Mouse (Mus musculus) forebrain, embryonic 11.5 days (tissue): ENCODE measurements at regions not wholly inside any gene's neighbourhood (a gene's known extent, or its start where the extent isn't known, plus 50 kb on each side); places are given as distances from the start of the nearest gene placed in this dataset.

Experiments used
- ATAC-seq: fragments of 200-750 bp; cut with Nextera tagmentation; replicated peaks from 2 replicates; pipeline ENCODE4 v1.8.0; 2017; ENCODE audit warnings: moderate TSS enrichment; ENCODE audit not compliant: low FRiP score
- DNase-seq: peaks from one replicate; pipeline ENCODE4 v3.0.0-alpha.2; 2017; ENCODE audit warnings: low spot score
- H3K27ac ChIP-seq: fragments of 300-500 bp; sonication (generic); 2 replicates; pipeline ENCODE4 v1.5.1; 2014; ENCODE audit warnings: low read depth, low read length
- H3K27me3 ChIP-seq: fragments of 300-500 bp; sonication (generic); 2 replicates; pipeline ENCODE4 v1.6.1; 2014; ENCODE audit warnings: mild to moderate bottlenecking, low read length, mixed read lengths; ENCODE audit not compliant: control insufficient read depth, insufficient read depth
- H3K36me3 ChIP-seq: fragments of 300-500 bp; sonication (generic); 2 replicates; pipeline ENCODE4 v1.6.1; 2014; ENCODE audit warnings: mild to moderate bottlenecking, low read length, moderate library complexity, mixed read lengths; ENCODE audit not compliant: control insufficient read depth, insufficient read depth
- H3K4me1 ChIP-seq: fragments of 300-500 bp; sonication (generic); replicated peaks from 2 replicates; pipeline ENCODE4 v1.6.1; 2014; ENCODE audit warnings: low read length, mixed read lengths; ENCODE audit not compliant: control insufficient read depth, insufficient read depth
- H3K4me2 ChIP-seq: fragments of 300-500 bp; sonication (generic); 2 replicates; pipeline ENCODE4 v1.6.1; 2014; ENCODE audit warnings: low read depth, mild to moderate bottlenecking, low read length, moderate library complexity, mixed read lengths; ENCODE audit not compliant: severe bottlenecking
- H3K4me3 ChIP-seq: fragments of 300-500 bp; sonication (generic); 2 replicates; pipeline ENCODE4 v1.5.1; 2014; ENCODE audit warnings: low read depth, low read length
- H3K9ac ChIP-seq: fragments of 300-500 bp; sonication (generic); 2 replicates; pipeline ENCODE4 v1.6.1; 2014; ENCODE audit warnings: low read length
- H3K9me3 ChIP-seq: fragments of 300-500 bp; sonication (generic); 2 replicates; pipeline ENCODE4 v1.6.1; 2016; ENCODE audit warnings: low read length, mixed read lengths; ENCODE audit not compliant: control insufficient read depth
- WGBS: fragments of 180-500 bp; shearing (Covaris S2); extraction: QIAGEN DNeasy Blood & Tissue Kit; methylation state at CpG from one replicate; pipeline ENCODE4 v1.1.7; 2014; 5-methylcytosine and 5-hydroxymethylcytosine counted together

DNA sequence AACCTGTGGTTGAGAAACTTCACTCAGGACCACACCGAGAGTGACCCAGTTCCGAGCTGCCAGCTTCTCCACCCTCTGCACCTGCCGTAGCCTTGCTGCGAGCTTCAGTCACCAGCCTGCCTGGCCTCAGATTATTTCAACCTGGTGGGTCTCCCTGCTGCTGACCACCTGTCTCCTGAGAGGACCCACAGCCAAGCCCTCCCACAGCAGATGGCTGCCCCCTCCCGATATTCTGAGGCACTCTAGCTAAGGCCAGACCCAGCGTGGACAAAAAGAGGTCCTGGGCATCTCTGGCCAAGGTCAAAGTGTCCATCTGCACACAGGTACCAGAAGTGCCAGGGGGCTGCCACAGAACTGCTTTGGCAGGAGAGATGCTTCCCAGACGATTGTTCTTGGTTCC is 162.7 kb upstream of the Ctbp2 start:
- H3K9ac ChIP-seq: no peak overlapping the region
- ATAC-seq: no peak
- no peaks in the 10 kb centered on the region for H3K4me1 ChIP-seq
- H3K27me3 ChIP-seq: no peaks in the 10 kb centered on the region
- DNase-seq: no peak
- H3K4me3 ChIP-seq: no peak overlapping the region
- no peaks in the 10 kb centered on the region for H3K9me3 ChIP-seq
- no peak overlapping the region for H3K4me2 ChIP-seq
- H3K27ac ChIP-seq: no peak overlapping the region
- 89% methylated on average over 7 of the region's 7 CpGs for WGBS
- no peaks in the 10 kb centered on the region for H3K36me3 ChIP-seq

DNA sequence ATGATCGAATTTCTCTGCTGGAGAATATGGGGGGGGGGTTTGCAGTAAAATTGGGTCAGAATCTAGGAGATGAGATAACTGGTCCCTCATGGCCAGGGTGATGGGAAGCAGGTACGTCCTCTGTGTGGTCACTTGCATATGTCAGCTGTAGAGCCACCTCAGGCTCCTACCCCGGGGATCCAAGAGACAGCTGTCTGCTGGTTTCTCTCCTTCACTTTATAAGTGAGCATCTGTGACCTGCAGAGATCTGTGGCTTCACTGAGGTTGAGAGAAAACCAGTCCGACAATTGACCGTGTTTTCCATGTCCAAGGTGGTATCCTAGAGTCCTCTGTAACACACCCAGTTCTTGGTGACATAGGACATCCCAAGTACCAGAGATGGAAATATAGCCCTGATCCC is 162.1 kb upstream of the Ctbp2 start:
- ATAC-seq (no peak), DNase-seq (no peak)
- Histone ChIP-seq H3K4me2 (no peak overlapping the region), H3K36me3 (no peaks in the 10 kb centered on the region), H3K9ac (no peak overlapping the region), H3K27ac (no peak overlapping the region), H3K27me3 (no peaks in the 10 kb centered on the region), H3K9me3 (no peaks in the 10 kb centered on the region), H3K4me1 (no peaks in the 10 kb centered on the region), H3K4me3 (no peak overlapping the region)
- WGBS: 85% methylated on average over 5 of the region's 5 CpGs

DNA sequence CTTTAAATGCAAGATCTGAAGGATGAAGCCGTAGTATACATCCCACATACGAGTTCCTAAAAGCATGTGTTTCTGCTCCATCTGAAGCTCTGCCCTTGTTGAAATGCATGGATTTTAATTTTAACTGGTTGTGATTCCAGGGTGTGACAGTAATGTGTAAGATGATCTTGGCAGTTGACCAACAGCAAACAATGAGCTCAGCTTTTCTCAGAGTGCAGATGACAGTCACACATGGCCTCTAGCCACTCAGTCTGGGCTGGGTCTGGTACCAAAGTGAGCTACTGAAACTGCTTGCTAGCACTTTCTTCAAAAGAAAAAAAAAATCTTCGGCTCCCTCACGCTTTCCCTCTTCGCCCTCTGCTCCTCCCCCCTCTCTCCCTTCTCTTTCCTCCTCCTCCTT is 138.0 kb upstream of the Ctbp2 start:
- DNase-seq (no peak), ATAC-seq (no peak)
- H3K9ac ChIP-seq: no peak overlapping the region
- 82% methylated on average over 5 of the region's 5 CpGs for WGBS
- no peaks in the 10 kb centered on the region for H3K4me1 ChIP-seq
- H3K27me3 ChIP-seq: no peaks in the 10 kb centered on the region
- H3K9me3 ChIP-seq: no peaks in the 10 kb centered on the region
- no peak overlapping the region for H3K27ac ChIP-seq
- H3K4me3 ChIP-seq: no peak overlapping the region
- H3K36me3 ChIP-seq: no peaks in the 10 kb centered on the region
- no peak overlapping the region for H3K4me2 ChIP-seq

DNA sequence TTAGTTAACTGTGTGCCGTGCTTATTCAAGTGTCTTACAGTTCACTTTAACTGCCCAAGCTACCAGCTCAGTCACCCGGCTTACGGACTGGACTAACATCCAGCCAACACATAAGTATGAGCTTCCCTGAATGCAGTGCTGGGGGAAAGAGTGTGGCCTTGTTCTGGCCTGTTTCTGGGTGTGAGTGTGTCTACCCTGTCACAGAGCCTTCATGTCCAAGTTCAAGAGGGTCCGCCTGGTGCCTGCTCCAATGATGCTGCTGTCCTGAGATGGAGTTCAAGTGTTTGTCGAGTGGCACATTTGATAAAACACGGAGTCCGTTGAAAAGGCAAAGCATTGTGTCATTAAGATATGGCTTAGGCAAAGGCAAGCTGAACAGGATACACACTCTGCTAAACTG is 135.0 kb upstream of the Ctbp2 start:
- no peak overlapping the region for H3K4me2 ChIP-seq
- H3K9ac ChIP-seq: no peak overlapping the region
- H3K27ac ChIP-seq: no peak overlapping the region
- H3K27me3 ChIP-seq: no peaks in the 10 kb centered on the region
- 85% methylated on average over 7 of the region's 7 CpGs for WGBS
- H3K4me3 ChIP-seq: no peak overlapping the region
- DNase-seq: no peak
- no peak for ATAC-seq
- no peaks in the 10 kb centered on the region for H3K4me1 ChIP-seq
- no peaks in the 10 kb centered on the region for H3K36me3 ChIP-seq
- no peaks in the 10 kb centered on the region for H3K9me3 ChIP-seq

DNA sequence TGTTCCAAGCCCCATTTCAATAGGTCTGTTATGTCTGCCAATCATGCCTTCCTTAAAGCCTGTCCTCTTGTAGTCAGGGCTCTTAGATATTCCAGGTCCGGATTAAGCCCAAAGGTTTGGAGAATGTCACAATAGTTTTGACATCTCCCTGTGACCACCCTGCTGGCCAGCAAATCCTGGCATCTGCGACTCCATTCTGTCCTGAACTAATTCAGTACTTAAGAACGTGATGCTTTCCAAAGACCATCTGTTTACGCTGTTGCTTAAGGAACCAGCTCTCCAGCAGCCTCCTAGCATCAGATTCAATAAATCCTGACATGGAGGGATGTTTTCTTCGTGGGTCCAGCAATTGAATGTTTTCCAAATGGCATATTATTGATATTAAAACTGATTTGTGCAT is 132.7 kb upstream of the Ctbp2 start:
- Histone ChIP-seq H3K27me3 (no peaks in the 10 kb centered on the region), H3K36me3 (no peaks in the 10 kb centered on the region), H3K4me1 (no peaks in the 10 kb centered on the region), H3K9ac (no peak overlapping the region), H3K9me3 (no peaks in the 10 kb centered on the region), H3K4me2 (no peak overlapping the region), H3K27ac (no peak overlapping the region), H3K4me3 (no peak overlapping the region)
- no peak for ATAC-seq
- DNase-seq: no peak
- WGBS: 69% methylated on average over 5 of the region's 5 CpGs

DNA sequence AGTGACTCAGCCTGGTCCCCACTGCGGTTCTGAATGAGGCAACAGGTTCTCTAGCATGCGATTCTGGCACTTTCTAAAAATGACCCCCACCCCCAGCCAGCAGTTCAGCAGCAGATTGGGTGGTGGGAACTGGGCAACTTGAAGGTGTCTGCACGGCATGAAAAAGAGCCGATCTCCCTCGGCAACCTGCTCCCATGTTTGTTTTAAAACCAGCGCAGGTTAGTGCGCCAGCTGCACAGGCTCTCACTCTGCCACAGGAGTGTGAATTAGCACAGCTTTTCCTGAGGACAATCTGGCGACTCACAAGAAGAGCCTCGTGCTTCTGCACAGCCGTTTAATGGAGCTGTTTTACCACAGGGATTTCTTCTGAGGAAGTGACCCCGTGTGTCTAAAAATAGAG is 120.4 kb upstream of the Ctbp2 start:
- no peak overlapping the region for H3K4me3 ChIP-seq
- WGBS: 76% methylated on average over 11 of the region's 11 CpGs
- no peaks in the 10 kb centered on the region for H3K36me3 ChIP-seq
- DNase-seq (no peak), ATAC-seq (no peak)
- no peak overlapping the region for H3K4me2 ChIP-seq
- H3K9ac ChIP-seq: no peak overlapping the region
- H3K4me1 ChIP-seq: no peaks in the 10 kb centered on the region
- no peaks in the 10 kb centered on the region for H3K27me3 ChIP-seq
- H3K27ac ChIP-seq: no peak overlapping the region
- H3K9me3 ChIP-seq: no peaks in the 10 kb centered on the region

DNA sequence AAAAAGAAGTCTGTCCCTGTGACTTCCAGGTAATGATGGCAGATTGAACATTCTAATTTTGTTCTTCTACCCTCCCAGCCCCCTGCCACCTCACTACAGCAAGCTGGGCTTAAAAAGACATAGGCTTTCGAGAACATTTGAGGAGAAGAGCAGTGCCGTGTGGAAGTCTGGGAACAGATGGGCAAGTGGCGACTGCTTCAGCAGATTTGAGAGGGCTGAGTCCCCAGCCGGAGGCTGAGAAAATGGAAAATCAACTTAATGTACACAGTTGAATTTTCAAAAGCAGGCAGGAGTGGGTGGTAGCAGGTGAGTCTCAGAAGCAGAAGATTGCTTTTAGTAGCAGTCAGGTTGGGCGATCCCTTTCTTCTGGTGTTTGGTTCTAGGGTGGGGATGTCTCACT is 110.2 kb upstream of the Ctbp2 start:
- H3K36me3 ChIP-seq: no peaks in the 10 kb centered on the region
- no peaks in the 10 kb centered on the region for H3K9me3 ChIP-seq
- no peak for ATAC-seq
- H3K27ac ChIP-seq: no peak overlapping the region
- no peak overlapping the region for H3K4me2 ChIP-seq
- H3K4me1 ChIP-seq: no peaks in the 10 kb centered on the region
- DNase-seq: no peak
- 86% methylated on average over 5 of the region's 5 CpGs for WGBS
- no peaks in the 10 kb centered on the region for H3K27me3 ChIP-seq
- no peak overlapping the region for H3K4me3 ChIP-seq
- H3K9ac ChIP-seq: no peak overlapping the region

DNA sequence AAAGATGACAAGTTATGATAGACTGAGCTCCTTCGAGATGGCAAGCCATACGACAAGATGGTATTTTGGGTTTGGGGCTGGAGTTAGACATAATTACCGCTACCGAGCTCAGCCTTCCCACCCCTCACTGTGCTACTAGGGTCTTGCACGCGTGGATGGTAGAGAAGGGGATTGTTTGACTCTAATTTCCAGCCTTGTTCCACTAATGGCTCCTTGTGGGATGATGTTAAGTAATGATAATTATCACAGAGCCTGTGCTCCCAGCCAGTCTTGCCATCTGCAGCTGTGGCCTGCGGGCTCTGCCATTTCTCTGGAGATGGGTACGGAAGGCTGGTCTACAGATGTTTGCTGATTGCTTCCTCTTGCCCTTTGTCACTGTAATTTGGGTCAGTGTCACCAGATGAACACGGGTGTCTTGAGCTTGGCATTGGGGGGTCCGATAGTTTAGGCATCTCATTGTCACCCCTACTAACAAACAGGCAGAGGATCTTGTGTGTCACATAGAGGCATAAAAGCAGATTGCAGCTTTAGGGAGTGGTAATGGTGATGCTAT is 108.8 kb upstream of the Ctbp2 start:
- no peak for ATAC-seq
- 80% methylated on average over 10 of the region's 10 CpGs for WGBS
- no peak for DNase-seq
- no peak overlapping the region for H3K4me3 ChIP-seq
- no peaks in the 10 kb centered on the region for H3K4me1 ChIP-seq
- H3K4me2 ChIP-seq: no peak overlapping the region
- no peaks in the 10 kb centered on the region for H3K9me3 ChIP-seq
- no peaks in the 10 kb centered on the region for H3K36me3 ChIP-seq
- no peak overlapping the region for H3K27ac ChIP-seq
- no peaks in the 10 kb centered on the region for H3K27me3 ChIP-seq
- H3K9ac ChIP-seq: no peak overlapping the region

DNA sequence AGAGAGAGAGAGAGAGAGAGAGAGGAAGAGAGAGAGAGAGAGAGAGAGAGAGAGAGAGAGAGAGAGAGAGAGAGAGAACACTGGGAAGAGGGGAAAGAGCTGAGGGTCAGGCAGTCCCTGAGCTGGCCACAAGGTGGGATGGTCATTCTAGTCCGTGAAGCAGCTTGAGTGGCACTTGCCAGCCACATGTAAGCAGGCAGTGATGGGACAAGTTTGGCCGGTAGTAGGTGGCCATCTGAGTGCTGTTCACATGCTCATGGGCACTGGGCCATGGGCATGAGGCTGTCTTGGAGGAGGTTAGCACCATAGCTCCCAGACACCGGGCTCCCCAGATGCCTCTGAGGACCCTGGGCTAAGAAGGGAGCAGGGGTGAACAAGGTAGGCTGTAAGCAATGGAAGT is 106.7 kb upstream of the Ctbp2 start:
- Histone ChIP-seq H3K4me1 (no peaks in the 10 kb centered on the region), H3K9ac (no peak overlapping the region), H3K4me3 (no peak overlapping the region), H3K9me3 (no peaks in the 10 kb centered on the region), H3K4me2 (no peak overlapping the region), H3K27ac (no peak overlapping the region), H3K36me3 (no peaks in the 10 kb centered on the region), H3K27me3 (no peaks in the 10 kb centered on the region)
- WGBS: 60% methylated on average over 3 of the region's 3 CpGs
- ATAC-seq: no peak
- no peak for DNase-seq
